Mouse (Mus musculus): ENCODE data around the gene Lgals3bp.

- TF ChIP-seq CTCF (IDR thresholded peaks at IDR 0.05; ENCODE audit: insufficient read depth, low read length), result no peak
- no peak for TF ChIP-seq POLR2A (IDR thresholded peaks at IDR 0.05; ENCODE audit: borderline replicate concordance, extremely low read depth, low read depth, low read length)
These were observed 26.6 kb upstream of the Lgals3bp start for GRCm38 (mm10) chr11:118428460-118428868.
